Mouse (Mus musculus) kidney, adult 2 months (tissue): ENCODE measurements around the gene Mroh3.

Source experiments
- CTCF ChIP-seq: fragments of 200-500 bp; conservative IDR thresholded peaks from 2 replicates; pipeline ENCODE4 v1.5.1; 2011; ENCODE audit warnings: low read depth, mild to moderate bottlenecking, control low read depth, low read length, moderate library complexity, mixed read lengths; ENCODE audit not compliant: insufficient read depth, insufficient read length
- POLR2A ChIP-seq: fragments of 200-500 bp; IDR thresholded peaks from one replicate; pipeline ENCODE4 v1.6.1; 2011; ENCODE audit warnings: low read depth, low read length, control low read depth

DNA sequence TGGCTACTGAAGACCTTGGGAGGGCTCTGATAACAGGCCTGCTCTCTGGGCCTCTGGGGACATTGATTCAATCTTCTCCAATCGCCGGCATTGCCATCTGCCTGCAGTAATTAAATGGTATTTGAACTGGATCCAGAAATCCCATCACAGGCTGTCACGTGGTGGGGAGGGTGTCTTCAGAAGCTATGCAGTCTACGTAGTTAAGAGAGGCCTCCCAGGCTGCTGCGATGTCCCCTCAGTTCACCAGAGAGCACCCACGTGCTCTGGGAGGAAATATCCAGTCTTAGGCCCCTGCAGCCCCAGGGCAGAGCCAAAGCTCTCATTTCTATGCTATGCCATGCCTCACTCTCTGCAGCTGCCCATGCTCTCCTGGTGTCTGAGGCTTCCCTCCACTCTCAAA lies 70.3 kb downstream of the Mroh3 start:
- TF ChIP-seq CTCF (no peak), POLR2A (no peak)
